Mouse (Mus musculus): Measurements from ENCODE around the gene Hsd3b7.

GRCm38 (mm10) chr7:127801010-127801621 is 712 bp downstream of the Hsd3b7 start:
- TF ChIP-seq ZNF384 (IDR thresholded peaks at IDR 0.05; ENCODE audit: low read depth, low read length) (no peak), ZC3H11A (IDR thresholded peaks at IDR 0.05; ENCODE audit: borderline replicate concordance, low read depth, low read length) (no peak), MAFK (IDR thresholded peaks at IDR 0.05; ENCODE audit: insufficient read depth, low read depth, low read length) (no peak), CHD2 (IDR thresholded peaks at IDR 0.05; ENCODE audit: low read depth, low read length) (no peak)

All from ES-E14 (cell line).